Mouse (Mus musculus): ENCODE data around the gene Gm10376.
"Not testable (repeated sequence)": the region's sequence is repeated elsewhere in the genome, so short reads cannot be mapped to it uniquely, and the experiment has no call there.

Gm10376 gene

DNA sequence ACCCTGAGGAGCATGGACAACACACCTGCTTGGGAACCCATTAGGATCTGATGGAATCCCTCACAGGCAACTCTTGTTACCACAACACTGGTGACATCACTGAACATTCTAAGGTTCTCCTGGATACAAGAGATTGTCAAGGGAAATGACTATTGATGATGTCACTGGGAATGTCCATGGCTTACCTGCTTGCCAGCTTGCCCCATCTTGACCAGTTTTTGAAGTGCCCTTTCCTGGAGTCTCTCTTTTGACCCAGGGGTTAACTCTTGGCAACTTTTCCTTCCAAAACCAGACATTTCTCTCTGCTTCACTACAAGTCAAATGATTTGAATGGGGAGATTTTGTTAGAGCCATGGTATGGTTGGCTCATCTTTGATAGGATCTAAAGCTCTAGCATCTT, at the start of gene Gm10376:
Gene Gm10376, minus strand, starts transcription at position 101 of the 400 bp plus-strand sequence.
- not testable (repeated sequence) for DNase-seq (ENCODE audit: low read depth, low spot score)

DNA sequence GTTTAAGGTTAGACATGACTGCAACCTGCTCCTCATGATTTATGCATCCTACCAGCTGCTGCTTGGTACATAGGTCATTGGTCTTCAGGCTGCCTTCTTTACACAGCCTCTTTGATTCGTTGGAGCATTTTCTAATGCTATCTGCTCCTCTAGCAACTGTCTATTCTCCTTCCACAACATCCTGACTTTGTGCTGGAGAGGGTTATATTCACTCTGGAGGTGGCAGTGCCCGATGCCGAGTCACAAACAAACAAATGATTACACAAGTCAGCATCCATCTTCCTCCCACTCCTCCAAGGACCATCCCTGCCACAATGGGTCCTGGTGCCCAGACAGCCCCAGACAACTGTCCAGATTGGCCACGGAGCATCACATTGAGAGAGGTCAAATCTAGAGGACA, 44.8 kb upstream of the Gm10376 start:
- not testable (repeated sequence) for DNase-seq (ENCODE audit: low read depth, low spot score)

DNA sequence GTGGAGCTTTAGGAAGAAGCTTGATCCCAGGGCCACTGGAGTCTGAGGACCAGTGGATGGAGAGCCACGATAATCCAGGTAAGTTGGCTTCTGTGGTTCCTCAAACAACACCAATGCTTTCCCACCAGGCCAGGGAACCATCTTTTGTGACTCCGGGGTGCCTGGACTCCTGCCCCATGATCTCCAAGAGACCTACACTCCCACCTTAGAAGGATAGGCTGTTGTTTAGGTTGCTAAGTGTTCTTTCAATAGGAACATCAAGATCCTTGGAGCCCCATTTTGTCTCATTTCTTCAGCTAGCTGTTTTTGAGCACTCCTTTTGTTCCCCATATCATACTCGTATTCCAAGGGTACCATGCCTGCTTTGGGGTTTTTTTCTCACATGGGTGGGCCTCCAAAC, 42.6 kb upstream of the Gm10376 start:
- DNase-seq (ENCODE audit: low read depth, low spot score), result not testable (repeated sequence)

DNA sequence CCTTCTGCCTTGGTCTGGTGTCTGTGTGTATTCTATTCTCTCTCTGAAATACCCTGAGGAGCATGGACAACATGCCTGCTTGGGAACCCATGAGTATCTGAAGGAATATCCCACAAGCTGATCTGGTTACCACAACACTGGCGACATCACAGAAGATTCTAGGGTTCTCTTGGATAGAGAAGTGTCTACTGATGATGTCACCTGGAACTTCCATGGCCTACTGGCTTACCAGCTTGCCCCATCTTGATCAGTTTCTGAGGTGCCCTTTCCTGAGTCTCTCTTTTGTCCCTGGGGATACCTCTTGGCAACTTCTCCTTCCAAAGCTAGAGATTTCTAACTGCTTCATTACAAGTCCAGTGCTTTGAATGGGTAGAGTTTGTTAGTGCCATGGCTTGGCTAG, 21.9 kb downstream of the Gm10376 start, which contains the start of gene Gm8082:
Gene Gm8082, minus strand, starts transcription at position 101 of the 400 bp plus-strand sequence.
- DNase-seq (ENCODE audit: low read depth, low spot score), result not testable (repeated sequence)

All from mesoderm, embryonic 11.5 days (tissue).